Mouse (Mus musculus) G1E (cell line): ENCODE data around the gene Rps2.

Experiments
- CTCF ChIP-seq: IDR thresholded peaks from 2 replicates; pipeline ENCODE4 v1.5.1; 2012; ENCODE audit warnings: low read depth, low read length, inconsistent platforms, mixed read lengths
- GATA1 ChIP-seq: IDR thresholded peaks from 2 replicates; pipeline ENCODE4 v1.6.1; 2012; ENCODE audit warnings: borderline replicate concordance, low read length, inconsistent platforms, mixed read lengths
- GATA2 ChIP-seq: IDR thresholded peaks from 2 replicates; pipeline ENCODE4 v1.6.1; 2012; ENCODE audit warnings: low read depth, low read length, inconsistent platforms, borderline replicate concordance
- TAL1 ChIP-seq: conservative IDR thresholded peaks from 2 replicates; pipeline ENCODE4 v1.6.1; 2012; ENCODE audit warnings: low read depth, low read length, inconsistent platforms, mixed read lengths

DNA sequence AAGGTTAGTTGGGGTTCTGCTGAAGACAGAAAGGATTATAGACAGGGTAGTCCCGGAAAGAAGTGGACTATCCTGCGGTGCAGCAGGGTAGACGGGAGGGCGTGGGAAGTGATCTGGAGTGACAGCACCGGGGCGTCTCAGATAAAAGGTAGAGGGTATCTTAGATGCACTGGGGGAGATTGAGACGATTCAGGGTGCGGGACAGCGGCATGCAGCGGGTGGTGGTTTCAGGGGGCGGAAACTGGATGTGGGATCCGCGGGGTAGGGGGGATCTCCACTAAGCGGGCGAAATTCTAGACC lies 5.9 kb downstream of the Rps2 start:
- TF ChIP-seq CTCF (no peak), GATA1 (no peak), TAL1 (no peak), GATA2 (no peak)
